Mouse (Mus musculus) frontal cortex, postnatal 36 days (tissue): ENCODE results near the gene Mdga1.

ENCODE experiments used
- DNase-seq, 2 experiments: peaks; one replicate each; pipeline ENCODE4 v3.0.0; 2022; ENCODE audit warnings: low spot score in 2 of 2

Gene Mdga1

GRCm38 (mm10) chr17:29981568-29981967, 11.7 kb upstream of the Mdga1 start:
- no peak for DNase-seq

- DNase-seq: no peak
Observed at GRCm38 (mm10) chr17:29979841-29980240, 10.0 kb upstream of the Mdga1 start.

- DNase-seq: no peak
Observed at GRCm38 (mm10) chr17:29979020-29979419, 9.1 kb upstream of the Mdga1 start.

GRCm38 (mm10) chr17:29975731-29976130, 5.8 kb upstream of the Mdga1 start:
- DNase-seq: peak; percentile 89 to 92

- DNase-seq: no peak
Observed at GRCm38 (mm10) chr17:29973226-29973625, 3.3 kb upstream of the Mdga1 start.

GRCm38 (mm10) chr17:29971761-29972432, 2.0 kb upstream of the Mdga1 start:
- no peak for DNase-seq

GRCm38 (mm10) chr17:29965506-29965905, 4.4 kb downstream of the Mdga1 start:
- no peak for DNase-seq

- DNase-seq: no peak
Observed at GRCm38 (mm10) chr17:29963730-29964259, 6.1 kb downstream of the Mdga1 start.

- DNase-seq: no peak
Observed at GRCm38 (mm10) chr17:29955880-29956279, 14.0 kb downstream of the Mdga1 start.

- no peak for DNase-seq
Observed at GRCm38 (mm10) chr17:29954316-29954715, 15.6 kb downstream of the Mdga1 start.

- DNase-seq: no peak
Observed at GRCm38 (mm10) chr17:29951100-29951499, 18.8 kb downstream of the Mdga1 start.

GRCm38 (mm10) chr17:29950574-29950973, 19.3 kb downstream of the Mdga1 start:
- no peak for DNase-seq

GRCm38 (mm10) chr17:29947271-29947714, 22.6 kb downstream of the Mdga1 start:
- DNase-seq: no peak

GRCm38 (mm10) chr17:29944376-29944775, 25.5 kb downstream of the Mdga1 start:
- DNase-seq: no peak

- no peak for DNase-seq
Observed at GRCm38 (mm10) chr17:29939011-29939410, 30.9 kb downstream of the Mdga1 start.

GRCm38 (mm10) chr17:29937350-29937781, 32.5 kb downstream of the Mdga1 start:
- DNase-seq: no peak

GRCm38 (mm10) chr17:29934133-29934851, 35.6 kb downstream of the Mdga1 start:
- DNase-seq: no peak

GRCm38 (mm10) chr17:29932753-29933152, 37.1 kb downstream of the Mdga1 start:
- DNase-seq: no peak

GRCm38 (mm10) chr17:29931224-29931945, 38.5 kb downstream of the Mdga1 start:
- no peak for DNase-seq

GRCm38 (mm10) chr17:29928751-29929237, 41.1 kb downstream of the Mdga1 start:
- peak; percentile 4 to 15 for DNase-seq

GRCm38 (mm10) chr17:29925608-29926606, 44.0 kb downstream of the Mdga1 start:
- no peak for DNase-seq
